Mouse (Mus musculus) activated CD4-positive, CD25-positive, alpha-beta regulatory T cell, adult 9 weeks (primary cell): ENCODE results near the gene Casp9. TPM values are rescaled to one million over a fixed set of nuclear protein-coding genes. Genes with fewer than 3 reads are reported as not detected.

Experiments used
- polyA plus RNA-seq: library from polyadenylated mRNA; unstranded; fragments of 100-300 nt; shearing (Covaris generic); gene quantifications from one replicate; pipeline ENCODE4 v1.2.1, GENCODE M21; 2017

Gene Casp9
- polyA plus RNA-seq, result 20.3 TPM

DNA sequence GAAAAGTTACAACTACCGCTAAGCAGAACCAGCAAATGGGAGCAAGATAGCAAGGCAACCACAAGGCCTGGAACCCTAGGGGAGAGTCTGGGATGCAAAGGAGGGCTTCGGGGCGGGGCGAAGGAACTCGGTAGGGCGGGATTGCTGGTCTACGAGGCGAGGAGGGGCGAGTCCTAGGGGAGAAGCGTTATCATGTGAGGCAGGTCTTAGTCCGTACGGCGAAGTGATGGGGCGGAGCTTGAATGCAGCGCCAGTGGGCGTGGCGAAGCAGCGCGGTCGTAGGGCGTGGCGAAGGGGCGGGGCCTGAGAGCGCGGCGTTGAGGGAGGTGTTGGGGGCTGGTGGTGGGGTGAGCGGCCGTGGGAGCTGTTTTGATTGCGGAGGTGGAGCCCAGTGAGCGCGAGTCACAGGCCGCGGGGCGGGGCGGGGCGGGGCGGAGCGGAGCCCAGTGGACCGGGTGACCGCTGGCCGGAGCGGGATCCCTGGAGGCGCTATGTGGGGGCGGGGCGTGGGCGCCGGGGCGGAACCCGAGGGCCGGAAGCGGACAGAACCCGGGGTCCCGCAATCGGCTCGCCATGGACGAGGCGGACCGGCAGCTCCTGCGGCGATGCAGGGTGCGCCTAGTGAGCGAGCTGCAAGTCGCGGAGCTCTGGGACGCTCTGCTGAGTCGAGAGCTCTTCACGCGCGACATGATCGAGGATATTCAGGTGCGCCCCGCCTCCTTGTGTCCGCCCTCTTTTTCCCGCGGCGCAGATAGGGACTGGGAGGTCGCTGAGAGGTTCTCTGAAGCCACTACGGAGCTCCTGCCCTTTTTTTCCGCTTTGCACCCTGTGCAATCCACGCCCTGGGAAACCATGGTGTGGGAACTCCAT lies at the start of gene Casp9:
Casp9 (plus strand) TSS at position 331 of the 870 bp plus-strand sequence.

DNA sequence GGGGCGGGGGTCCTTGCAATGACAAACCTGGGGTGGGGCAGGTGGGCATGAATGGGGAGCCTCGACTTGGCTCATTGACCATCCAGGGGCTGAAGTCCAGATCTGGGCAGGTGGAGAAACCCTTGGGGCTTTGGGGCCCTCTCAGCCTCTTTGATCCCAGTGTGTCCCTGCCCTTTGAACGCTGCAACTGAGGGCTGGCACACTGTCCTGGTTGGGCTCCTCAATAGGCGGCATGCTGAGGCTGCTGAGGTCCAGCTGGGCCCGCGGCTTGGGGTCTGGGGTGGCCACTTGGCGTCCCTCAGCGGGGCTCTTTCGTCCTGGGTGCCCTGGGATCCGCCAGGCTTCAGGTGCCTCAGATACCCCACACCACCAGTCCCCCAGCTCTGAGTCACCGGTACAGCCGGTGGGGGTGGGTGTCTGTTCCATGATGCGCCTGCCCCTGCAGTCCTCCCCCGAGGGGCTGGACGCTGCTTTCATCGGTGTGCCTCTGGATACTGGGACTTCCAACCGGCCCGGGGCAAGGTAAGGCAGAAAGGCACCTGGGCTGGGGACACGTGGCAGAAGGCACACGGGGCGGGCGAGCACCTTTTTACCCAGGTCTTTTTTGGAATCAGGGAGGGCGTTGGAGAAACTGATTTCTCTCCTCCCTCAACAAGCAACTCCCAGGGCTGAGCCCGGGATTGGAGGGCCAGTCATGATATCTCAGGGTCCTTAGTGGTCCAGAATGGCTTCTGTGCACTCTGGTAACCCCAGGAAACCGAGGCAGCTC lies 46.6 kb upstream of the Casp9 start, which contains the start of gene Agmat:
Agmat (plus strand) TSS at position 95 of the 769 bp plus-strand sequence.

DNA sequence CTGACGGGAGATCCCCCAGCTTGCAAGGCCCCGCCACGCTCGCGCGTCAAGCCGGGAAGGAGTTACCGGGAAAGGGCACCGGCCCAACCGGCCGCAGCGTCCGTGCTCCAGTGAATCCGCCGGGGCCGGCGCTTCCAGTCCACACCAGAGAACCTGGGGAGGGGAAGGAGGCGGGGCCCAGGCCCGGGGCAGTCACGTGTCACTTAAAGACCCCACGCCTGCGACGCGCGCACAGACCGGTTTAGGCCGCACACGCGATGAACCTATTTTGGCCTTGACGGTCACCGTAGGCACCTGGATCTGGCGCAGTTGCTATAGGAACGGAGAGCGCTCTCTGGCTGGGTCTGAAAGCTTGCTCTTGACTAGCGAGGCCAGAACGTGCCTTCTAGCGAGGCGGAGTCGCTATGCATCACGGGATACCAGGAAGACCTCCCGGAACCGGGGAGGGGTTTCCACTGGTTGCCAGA lies 2.9 kb upstream of the Casp9 start, which contains the start of gene Dnajc16:
Dnajc16 (minus strand) TSS at position 408 of the 467 bp plus-strand sequence.

DNA sequence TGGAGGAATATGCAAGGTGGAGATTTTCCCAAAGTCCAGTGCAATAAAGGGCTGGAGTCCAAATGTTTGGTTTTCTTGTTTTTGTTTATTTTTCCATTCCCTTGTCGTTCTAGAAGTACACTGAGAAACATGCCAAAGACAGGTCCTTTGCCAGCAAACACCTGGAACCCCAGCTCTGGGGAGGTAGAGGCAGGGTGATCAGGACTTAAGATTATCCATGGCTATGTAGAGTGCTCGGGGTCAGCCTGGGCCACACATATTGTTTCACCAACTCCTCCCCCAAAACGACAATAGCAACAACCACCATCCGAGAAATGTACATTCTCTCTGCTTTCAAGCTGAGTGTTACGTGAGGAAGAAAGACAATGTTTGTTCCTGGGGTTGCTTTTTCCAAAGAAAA lies 32.6 kb downstream of the Casp9 start, which contains the start of gene Cela2a:
Cela2a (minus strand) TSS at position 101 of the 400 bp plus-strand sequence.

GRCm38 (mm10) chr4:141845999-141846398 lies 52.6 kb downstream of the Casp9 start, which contains the start of gene Ctrc:
Ctrc (minus strand) TSS chr4:141846359.

Other genes with a start within 250 kb of the Casp9 start
- gene Fblim1, start 187.5 kb upstream of the Casp9 start, polyA plus RNA-seq, result 0.21 TPM
- gene Tmem82, start 175.0 kb upstream of the Casp9 start, polyA plus RNA-seq, result 0.22 TPM
- gene Slc25a34, start 169.8 kb upstream of the Casp9 start, polyA plus RNA-seq, result not detected
- gene Plekhm2, start 128.7 kb upstream of the Casp9 start, polyA plus RNA-seq, result 4.9 TPM
- not detected for gene Rsc1a1, start 108.0 kb upstream of the Casp9 start, polyA plus RNA-seq
- gene Ddi2, start 70.2 kb upstream of the Casp9 start, polyA plus RNA-seq, result 5.4 TPM
- not detected for gene Agmat, start 46.9 kb upstream of the Casp9 start, polyA plus RNA-seq
- 4.9 TPM for gene Dnajc16, start 2.7 kb upstream of the Casp9 start, polyA plus RNA-seq
- gene Cela2a, start 32.5 kb downstream of the Casp9 start, polyA plus RNA-seq, result not detected
- not detected for gene Ctrc, start 52.7 kb downstream of the Casp9 start, polyA plus RNA-seq
- 15.0 TPM for gene Efhd2, start 81.3 kb downstream of the Casp9 start, polyA plus RNA-seq
- gene Fhad1, start 221.5 kb downstream of the Casp9 start, polyA plus RNA-seq, result 0.46 TPM